Mouse (Mus musculus) thymus, postnatal 36 days (tissue): ENCODE results near the gene Zbp1.

Source experiments
- DNase-seq, 2 experiments: peaks; one replicate each; pipeline ENCODE4 v3.0.0; 2022; ENCODE audit warnings: mixed read lengths in 2 of 2

The Zbp1 gene

DNA sequence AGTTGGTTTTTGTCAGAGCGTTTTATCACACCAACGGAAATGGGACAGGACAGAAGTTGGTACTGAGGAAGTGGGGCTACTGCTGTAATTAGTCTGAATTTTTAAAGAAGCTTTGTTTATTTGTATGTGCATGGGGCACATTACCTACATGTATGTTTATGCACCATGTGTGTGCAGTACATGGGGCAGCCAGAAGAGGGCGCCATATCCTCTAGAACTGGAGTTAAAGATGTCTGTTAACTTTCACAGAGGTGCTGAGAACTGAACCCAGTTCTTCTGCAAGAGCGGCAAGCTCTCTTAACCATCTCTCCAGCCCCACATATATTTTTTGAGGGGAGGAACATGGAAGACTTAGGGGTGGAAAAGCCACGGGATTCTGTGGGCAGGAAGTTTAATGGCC lies 43.0 kb downstream of the Zbp1 start:
- peak in 1 of 2 experiments; percentile 4 for DNase-seq

DNA sequence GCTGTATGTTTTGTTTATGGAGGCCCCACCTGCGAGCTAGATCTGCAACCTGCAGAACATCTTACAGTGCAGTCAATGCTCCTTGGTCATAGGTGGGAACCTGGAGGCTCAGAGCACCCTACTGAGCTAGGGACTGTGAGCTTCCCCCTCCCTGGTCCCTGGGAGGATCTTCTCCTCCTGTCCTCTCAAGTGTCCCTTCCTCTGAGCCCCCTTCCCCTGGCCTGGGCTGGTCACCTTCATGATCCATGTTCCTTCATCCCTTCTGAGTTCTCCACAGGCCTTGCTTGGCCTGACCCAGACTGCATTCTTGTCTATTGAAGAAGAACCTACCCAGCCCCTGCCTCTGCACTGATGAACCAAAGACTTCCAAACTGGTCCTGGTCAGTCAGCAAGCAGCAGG lies 44.2 kb downstream of the Zbp1 start:
- DNase-seq, result peak in 1 of 2 experiments; percentile 3

DNA sequence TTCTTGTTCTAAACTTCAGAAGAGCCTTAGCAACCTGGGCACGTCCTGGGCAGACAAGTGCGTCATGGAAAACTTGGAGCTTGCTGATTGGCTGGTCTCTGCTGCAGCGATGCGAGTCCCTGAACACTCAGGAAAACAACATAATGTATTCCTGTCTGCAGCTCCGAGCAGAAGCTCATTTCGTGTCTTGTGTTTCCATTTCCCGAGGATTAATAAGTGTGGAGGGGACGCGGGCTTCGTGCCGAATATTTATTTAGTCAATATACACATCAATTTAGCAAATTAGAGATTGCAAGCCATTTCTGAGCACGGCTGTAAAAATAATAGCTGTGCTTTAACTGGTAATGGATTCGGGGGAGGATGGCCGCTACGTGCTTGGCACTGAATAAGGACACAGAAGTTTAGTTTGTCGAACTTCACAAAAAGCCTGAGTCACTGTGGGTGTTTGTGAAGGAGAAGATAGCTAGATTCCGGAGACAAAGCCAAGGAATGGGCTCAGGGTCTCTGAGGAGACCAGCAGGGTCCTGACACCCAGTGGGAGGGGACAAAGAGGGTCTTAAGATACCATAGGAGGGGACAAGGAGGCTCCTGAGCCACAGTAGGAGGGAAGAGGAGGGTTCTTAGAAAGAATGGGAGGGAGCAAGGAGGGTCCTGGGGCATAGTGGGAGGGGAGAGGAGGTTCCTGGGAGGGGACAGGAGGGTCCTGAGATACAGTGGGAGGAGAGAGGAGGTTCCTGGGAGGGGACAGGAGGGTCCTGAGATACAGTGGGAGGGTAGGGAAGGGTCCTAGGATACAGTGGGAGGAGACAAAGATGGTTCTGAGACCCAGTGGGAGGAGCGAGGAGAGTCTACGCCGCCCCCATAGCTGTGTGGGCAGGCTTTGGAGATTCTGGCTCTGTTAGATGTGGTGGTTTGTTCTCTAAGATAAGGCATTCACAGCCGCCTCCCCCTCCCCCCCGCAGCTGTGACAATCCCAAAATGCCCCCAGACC lies 44.9 kb downstream of the Zbp1 start:
- DNase-seq, result peak in 1 of 2 experiments; percentile 47

DNA sequence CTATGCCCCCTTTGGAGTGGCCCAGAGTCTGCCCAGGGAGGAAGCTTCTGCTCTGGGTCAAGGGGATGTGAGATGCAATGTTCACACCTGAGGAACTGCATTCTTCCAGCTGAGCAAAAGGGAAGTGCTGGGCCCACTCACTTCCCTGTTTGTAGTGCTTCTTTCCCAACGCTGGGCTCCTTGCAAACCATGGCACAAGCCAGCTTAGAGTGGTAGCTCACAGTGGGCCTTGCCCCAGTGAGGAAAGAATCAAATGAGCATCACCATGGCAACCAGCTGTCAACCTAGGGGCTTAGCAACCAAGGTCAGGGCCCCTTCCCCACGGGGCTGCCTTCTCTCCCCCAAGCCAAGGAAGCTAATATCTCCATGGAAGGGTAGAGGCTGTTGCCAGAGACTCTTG lies 45.7 kb downstream of the Zbp1 start:
- peak in 1 of 2 experiments; percentile 4 for DNase-seq

DNA sequence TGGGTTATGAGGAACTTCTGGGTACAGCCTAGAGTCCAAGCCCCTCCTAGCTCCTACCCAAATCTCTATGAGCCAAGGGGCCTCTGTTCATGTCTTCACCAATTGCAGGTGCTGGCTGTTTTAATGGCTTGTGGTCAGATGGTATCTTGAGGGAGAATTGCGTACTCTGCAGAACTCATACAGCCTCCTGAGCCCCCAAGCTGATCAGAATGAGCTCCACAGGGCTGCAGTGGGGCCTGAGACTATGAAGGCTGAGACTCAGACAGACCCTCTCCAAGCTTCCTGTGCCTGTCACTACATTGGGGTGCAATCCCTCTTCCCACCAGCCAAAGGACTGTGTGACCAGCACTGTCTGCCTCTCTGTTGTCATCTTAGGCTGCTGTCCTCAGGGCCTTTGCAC lies 46.3 kb downstream of the Zbp1 start:
- no peak for DNase-seq

DNA sequence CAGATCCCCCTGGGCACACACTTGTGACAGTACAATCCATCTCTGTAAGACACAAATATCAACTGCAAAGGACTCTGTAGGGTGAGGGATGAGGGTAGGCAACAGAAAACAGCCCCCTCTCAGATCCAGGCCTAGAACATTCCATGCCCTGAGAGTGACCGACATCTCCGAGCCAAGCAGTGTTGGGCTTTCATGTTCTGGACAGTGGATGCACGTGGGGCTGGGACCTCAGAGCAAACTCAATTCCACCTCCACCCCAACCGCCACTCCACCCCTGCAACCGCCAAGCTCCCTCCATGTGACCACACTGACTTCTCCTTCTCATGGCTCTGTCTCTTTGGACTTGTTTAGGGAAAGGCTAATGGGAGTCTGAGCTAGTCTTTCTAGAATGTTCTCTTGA lies 46.8 kb downstream of the Zbp1 start:
- DNase-seq, result no peak

DNA sequence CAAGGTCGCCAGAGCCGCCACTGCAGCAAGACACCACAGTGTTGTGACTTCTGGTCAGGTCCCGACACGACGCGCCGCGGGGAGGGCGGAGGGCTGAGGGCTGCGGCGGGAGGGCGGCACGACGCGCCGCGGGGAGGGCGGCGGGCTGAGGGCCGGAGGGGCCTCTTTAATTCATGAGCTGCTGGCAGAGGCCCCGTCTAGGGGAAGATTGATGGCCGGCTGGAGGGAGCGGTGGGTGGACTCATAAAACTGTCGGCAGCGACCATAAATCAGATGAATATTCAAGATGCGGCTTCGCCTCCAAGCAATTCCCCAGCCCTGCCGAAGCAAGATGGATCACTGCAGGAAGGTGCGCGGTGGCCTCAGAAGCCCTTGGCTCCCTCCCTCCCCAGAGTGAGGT lies 47.3 kb downstream of the Zbp1 start:
- peak in 1 of 2 experiments; percentile 5 for DNase-seq

DNA sequence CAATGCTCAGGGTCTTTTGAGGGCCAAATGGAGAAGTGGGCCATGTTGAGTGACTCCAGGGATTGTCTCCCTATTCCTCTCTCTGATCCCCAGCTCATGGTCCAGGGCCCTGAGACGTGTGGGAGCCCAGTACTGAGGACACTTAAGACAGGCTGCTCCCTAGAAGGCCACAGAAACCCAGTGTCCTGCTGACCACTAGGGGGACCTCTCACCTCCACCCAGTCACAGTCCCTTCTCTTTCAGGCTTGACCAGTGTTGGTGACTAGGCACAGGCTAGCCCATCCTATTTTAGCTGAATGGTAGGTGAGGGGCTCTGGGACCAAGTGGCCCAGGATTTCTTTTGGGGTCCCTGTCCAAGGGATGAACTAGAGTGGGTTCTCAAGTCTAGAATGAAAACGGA lies 48.0 kb downstream of the Zbp1 start:
- DNase-seq, result peak in 1 of 2 experiments; percentile 14

DNA sequence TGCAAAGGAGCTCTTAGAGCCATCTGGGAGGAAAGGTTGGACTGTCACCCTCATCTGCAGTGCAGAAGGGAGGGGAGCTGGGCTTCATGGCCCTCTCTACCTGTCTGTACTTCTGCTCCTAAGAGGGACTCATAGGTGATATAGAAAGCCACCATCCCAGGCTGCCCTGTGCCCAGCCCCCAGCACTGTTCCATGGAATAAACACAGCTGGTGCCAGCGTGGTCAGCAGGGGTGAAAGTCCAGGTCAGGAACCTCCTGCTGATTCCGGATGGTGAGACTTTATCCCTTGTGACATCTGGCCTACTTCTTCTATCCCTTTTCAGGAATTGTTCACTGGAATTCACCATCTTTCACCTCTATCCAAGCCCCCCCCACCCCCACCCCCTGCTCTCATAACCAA lies 48.6 kb downstream of the Zbp1 start:
- DNase-seq, result no peak

DNA sequence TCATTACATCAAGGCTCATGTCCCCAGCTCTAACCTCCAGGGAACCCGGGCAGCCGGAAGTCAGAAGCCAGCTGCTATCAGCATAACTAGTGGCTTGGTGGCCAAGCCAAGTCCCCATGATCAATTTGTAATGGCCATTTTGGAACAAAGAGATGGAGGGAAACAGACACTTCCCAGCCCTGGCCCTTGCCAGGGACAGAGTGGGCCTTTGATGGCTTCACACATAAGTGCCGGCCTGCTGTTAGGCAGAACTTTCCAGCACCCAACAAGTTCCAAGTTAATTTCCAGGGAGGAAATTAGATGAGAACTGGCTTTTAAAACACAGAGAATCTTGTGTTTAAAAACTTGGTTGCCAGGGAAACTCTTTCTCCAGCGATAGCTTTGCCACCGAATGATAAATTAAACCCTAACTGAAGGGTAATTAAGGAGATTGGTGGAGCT lies 50.3 kb downstream of the Zbp1 start:
- no peak for DNase-seq

DNA sequence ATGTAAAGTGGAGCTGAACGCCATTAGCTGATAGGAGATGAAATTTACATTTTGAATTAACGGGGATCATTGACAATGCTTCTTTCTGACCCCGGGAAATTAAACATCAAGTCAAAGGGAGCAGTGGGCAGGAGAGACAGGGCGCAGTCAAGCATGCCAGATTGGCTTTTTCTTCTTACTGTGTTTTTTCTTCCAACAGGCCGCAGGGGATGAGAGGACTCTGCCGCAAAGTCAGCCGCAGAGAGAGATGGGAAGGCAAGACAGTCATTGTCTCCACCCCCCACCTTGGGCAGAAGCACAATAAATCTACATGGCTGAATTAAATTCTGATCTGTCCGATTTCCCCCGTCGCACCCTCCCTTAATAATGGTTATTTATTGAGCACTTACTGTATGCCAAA lies 53.4 kb downstream of the Zbp1 start:
- DNase-seq, result no peak

DNA sequence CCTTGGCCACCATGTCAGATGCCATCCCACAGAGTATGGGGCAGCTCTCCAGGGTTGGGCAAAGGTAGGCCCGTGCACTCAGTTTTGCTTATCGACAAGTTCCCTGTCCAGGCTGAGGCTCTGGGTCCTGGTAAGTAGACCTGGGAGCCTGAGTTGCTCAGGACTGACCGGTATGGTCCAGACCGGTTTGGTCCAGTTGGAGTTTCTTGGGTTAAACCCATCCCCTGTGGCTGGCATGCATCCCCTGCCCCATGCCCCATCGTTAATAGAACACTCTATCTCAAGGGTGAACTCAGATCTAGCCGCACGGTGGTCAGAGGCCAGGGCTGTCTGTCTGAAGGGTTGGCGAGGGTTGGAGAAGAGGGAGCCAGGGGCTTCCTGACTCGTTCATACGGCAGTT lies 53.8 kb downstream of the Zbp1 start:
- no peak for DNase-seq

DNA sequence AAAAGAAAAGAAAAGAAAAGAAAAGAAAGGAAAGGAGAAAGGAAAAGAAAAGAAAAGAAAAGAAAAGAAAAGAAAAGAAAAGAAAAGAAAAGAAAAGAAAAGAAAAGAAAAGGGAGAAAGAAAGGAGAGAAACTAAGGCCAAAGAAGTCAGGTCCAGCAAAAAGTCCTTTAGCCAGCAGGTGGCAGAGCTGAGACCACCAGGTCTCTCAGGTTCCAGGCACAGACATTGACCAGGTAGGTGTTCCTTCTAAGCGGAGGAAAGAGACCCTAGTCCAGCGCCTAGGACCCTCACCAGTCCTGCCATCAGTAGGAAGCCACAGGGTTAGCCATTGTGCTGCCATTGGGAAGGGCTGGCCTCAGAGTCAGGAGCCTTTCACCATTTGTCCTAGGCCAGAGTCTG lies 54.4 kb downstream of the Zbp1 start:
- DNase-seq, result peak in 1 of 2 experiments; percentile 30

DNA sequence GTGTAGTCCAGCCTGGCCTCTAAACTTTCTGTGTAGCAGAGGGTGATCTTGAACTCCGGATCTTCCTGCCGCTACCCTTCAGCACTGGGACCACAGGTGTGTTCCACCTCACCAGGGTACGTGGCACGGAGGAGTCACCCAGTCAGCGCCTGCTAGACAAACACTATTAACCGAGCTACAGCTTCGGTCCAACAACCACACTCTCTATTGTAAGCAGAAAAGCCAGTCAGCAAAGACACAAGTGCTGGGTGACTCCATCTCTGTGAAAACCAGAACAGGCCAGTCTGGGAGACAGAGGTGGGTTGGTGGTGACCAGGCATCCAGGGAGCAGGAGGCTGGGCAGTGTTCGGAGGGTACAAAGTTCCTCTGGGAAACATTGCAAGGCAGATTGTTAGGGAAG lies 55.3 kb downstream of the Zbp1 start:
- DNase-seq, result no peak

DNA sequence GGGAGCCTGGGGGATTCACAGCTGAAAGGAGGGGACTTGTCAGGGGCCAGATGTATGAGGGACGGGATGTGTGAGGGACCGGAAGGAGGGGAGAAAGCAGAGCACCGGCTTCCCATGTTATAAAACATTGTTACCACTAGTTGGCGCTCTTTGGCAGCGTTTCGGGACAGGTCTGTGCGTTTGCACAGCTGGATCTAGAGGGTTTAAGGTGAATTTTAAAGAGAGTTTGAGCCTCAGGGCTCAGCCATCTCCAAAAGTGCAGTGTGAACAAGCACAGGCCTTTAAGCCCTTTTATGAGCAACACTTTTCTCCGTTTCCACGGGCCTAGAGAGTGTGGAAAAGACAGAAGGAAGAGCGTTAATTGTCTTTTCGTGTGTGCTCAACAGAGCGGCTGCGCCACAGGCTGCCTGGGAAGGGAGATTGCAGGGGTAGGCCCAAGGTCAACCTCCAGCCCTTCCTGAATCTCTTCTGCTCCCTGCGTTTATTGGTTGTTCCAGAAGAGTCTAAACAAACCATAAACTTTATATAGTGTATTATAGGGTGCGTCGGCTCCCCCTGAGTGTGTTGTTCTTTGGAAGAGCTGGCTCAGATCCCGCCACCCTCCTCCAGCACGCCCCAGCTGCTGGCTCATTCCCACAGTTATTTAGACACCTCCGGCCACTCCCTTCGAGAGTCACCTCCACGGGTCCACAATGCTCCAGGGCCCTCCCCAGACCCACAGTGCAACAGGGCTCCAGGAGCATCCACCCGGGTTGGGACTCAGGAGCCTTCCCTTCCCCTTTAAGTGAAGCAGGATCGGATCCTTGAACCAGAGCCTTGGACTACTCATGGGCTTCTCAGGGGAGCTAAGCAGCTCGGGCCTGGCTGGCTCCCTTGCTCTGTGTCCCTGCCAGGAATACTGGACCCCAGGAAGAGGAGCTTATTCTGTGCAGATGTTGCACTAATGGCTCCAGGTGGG lies 59.1 kb downstream of the Zbp1 start:
- DNase-seq, result peak; percentile 58 to 59

DNA sequence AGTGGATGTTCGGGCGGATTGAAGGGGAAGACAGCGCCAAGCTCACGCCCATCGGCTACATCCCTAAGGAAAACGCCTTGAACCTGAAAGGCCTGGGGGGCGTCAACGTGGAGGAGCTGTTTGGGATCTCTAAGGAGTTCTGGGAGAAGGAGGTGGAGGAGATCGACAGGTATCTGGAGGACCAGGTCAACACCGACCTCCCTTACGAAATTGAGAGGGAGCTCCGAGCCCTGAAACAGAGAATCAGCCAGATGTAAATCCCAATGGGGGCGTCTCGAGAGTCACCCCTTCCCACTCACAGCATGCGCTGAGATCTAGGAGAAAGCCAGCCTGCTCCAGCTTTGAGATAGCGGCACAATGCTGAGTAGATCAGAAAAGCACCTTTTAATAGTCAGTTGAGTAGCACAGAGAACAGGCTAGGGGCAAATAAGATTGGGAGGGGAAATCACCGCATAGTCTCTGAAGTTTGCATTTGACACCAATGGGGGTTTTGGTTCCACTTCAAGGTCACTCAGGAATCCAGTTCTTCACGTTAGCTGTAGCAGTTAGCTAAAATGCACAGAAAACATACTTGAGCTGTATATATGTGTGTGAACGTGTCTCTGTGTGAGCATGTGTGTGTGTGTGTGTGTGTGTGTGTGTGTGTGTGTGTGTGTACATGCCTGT lies 60.2 kb downstream of the Zbp1 start:
- DNase-seq, result no peak

DNA sequence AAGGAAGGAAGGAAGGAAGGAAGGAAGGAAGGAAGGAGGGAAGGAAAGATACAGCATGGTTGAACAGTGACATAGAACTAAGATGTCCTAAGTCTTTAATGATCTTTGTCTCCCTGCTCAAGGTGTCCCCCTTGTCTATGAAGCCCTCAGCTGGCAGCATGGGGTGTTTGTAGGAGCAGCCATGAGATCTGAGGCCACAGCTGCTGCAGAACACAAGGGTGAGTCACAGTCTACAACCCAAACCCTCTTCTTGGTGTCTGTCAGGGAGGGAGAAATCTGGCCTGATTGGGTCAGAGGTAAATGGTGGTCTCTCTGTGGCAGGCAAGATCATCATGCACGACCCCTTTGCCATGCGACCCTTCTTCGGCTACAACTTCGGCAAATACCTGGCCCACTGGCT lies 60.9 kb downstream of the Zbp1 start:
- no peak for DNase-seq

DNA sequence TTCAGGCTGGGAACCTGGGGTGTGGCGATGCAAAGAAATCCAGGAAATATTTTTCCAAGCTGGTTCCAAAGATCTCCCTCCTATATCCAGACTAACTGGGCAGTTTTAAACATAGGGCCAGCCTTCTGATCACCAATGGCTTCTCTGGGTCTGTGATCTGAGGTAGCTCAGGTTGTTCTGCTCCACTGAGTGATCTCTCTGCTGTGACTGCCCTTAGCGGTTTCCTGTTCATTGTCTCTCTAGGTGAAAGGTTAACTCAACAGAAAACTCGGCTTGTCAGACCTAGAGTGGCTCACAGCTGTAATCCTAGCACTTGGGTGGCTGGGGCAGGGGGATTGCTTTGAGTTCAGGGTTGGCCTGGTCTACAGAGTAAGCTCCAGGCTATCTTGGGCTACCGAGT lies 61.3 kb downstream of the Zbp1 start:
- DNase-seq, result no peak

DNA sequence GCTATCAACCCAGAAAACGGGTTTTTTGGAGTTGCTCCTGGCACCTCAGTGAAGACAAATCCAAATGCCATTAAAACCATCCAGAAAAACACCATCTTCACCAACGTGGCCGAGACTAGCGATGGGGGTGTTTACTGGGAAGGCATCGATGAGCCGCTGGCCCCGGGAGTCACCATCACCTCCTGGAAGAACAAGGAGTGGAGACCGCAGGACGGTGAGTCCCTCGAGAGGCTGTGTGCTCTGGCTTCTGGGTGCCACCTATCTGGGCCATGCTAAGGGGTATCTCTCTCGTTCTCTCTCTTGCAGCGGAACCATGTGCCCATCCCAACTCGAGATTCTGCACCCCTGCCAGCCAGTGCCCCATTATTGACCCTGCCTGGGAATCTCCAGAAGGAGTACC lies 61.8 kb downstream of the Zbp1 start:
- DNase-seq, result no peak
